Mouse (Mus musculus): ENCODE results near the gene Enthd1. TPM values are rescaled to one million over a fixed set of nuclear protein-coding genes. Genes with fewer than 3 reads are reported as not detected.

Gene Enthd1
- total RNA-seq, 2 experiments from 2014 or later: not detected

DNA sequence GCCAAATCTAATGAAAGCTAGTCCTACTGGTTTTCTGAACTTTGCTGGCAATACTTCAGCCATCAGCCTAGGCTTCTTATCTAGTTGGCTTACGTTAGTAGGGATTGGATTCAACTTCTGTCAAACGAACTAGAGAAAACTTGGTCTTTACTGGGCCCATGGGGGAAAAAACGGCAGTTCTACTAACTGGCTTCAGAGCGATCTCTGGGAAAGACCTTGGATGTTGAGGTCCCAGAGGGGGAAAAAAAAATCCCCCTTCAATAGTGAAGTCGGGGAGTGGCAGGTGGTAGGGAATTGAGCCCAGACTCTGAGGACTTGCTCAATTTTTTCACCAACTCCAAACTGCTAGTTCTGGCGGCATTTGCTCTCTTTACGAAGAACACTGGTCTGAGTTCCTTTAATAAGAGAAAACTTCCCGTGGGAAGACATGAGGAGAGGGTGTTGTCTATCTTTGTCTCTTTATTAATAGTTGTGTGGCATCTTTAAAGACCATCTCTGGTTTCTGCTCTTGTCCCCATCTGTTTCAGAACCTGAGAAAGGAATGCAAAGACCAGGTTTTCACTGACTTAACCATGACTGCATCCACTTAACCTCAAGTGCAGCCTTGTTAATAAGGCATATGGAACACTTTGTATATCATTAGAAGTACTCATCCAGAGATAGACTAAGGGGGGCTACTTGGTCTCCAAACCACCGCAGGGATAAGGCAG is 8.0 kb upstream of the Enthd1 start:
- DNase-seq: no peak

DNA sequence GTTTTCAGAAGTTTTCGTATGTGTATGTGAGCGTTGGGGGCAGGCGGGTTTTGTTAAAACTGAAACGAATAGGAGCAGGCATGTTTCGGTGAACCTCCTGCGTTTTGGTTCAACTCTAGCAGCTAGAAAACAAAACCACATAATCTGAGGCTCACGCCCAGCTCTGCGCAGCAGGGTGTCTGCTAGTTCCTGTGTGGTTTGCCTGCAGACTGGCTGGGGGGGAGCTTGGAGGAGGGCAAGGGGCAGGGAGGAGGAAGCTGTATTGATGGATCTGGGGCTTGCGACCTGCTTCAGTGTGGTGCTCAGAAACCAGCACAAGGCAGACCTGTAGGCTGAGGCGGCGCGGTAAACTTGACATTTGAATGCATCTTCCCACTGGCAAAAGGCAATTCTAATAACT is 7.3 kb upstream of the Enthd1 start, which contains the start of gene Grap2:
Gene Grap2 (plus strand): TSS at position 304 of the 400 bp plus-strand sequence.
- DNase-seq: no peak

DNA sequence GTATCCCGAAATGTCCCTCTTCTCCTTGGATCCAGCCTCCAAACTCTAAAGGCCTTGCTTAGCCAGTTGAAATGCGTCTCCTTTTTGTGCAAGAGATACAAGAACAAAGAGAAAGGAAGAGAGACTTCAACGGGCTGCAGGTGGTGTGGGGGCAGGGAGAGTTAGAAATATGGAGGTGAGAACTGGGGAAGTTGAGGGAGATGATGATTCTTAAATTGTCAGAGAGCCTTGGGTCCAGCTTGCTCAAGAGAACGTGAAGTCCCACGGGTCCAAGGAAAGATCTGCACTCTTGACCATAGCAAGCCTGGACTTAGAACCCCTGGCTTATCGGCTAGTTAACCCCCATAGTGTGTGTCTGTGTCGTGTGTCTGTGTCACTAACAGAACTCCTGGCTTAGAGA is 6.7 kb upstream of the Enthd1 start:
- no peak for DNase-seq

DNA sequence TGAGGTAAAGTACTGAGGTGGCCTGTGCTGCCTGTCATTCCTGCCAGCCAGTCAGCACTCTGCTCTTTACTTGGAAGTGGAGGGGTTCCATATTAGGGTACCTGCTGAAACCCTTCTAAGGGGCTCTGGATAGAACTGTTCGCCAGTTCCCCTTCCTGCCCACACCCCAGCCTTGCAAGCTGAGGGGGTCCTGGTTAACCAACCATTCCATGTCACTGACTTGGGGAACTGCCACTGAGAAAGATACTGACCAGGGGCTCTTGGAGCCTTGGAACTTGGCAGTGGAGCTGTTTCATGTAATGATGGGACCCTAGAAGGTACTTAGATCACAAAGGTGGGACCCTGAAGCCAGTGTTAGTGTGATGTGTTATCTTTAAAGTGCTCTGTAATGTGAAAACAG is 5.3 kb upstream of the Enthd1 start:
- DNase-seq: no peak

DNA sequence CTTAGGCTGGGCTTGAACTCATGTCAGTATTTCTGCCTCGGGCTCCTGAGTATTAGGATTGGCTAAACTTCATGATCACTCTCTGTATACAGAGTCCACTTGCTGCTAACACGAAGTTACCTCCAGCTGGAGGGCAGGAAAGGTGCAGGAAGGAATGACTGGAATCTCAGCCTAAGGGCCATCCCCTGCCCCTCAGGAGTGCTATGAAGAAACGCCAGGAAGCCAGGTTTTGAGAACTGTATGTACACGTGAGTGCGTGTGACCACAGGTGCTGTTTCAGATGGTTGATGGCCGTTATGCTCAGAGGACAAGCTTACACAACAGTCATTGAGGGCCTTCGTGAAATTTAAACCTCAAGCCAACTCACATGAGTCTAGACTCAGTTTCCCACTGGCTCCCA is 4.2 kb upstream of the Enthd1 start:
- no peak for DNase-seq

DNA sequence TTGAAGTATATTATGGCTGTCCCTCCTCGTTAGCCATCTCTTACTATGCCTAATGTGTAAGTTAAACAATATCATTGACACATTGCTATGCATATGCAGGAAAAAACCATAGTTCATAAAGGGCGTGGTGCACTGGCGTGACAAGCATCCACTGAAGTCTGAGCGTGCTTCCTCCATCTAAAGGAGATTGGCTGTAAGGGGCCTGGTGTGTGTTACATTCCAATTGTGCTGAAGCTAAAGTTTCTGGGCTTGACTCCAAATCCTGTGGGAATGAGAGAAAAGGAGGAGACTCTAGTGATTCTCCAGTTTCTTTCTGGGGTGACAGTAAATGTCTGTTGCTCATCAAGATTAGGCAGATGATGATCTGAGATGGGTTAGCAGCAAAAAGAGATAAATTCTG is 2.8 kb upstream of the Enthd1 start:
- DNase-seq: no peak

DNA sequence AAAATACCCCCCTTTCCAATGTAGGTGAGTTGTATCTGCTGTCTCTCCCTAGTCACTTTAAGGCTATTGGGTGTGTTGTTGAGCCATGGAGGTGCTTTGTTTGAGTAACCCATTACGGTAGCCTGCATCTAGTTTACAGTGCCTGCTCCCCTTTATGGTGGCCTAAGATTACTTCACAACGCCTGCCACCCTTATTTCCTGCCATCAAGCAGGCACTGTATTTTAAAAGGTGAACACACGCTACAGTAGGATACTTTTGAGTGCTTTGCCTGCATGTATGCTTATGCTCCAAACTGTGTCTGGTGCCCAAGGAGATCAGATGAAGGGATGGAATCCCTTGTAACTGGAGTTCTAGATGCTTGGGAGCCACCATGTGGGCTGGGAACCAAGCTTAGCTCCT is 2.2 kb upstream of the Enthd1 start:
- no peak for DNase-seq

DNA sequence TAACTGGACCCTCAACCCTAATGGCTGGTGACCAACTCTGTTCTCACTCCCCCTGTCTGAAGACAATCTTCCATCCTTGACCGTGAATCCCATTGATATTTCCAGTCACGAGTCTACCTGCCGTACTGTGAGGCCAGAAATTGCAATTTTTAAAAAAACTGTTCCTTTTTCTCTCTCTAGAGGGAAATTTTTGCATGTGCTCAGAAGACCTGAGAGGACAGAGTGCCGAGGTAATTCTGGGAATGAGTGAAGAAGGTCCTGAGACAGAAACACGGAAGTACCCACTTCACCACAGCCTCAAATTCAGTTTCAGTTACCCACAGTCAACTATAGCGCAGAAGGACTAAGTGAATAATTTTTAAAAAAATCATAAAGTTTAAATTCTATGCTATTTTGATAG is 1.7 kb upstream of the Enthd1 start:
- no peak for DNase-seq

DNA sequence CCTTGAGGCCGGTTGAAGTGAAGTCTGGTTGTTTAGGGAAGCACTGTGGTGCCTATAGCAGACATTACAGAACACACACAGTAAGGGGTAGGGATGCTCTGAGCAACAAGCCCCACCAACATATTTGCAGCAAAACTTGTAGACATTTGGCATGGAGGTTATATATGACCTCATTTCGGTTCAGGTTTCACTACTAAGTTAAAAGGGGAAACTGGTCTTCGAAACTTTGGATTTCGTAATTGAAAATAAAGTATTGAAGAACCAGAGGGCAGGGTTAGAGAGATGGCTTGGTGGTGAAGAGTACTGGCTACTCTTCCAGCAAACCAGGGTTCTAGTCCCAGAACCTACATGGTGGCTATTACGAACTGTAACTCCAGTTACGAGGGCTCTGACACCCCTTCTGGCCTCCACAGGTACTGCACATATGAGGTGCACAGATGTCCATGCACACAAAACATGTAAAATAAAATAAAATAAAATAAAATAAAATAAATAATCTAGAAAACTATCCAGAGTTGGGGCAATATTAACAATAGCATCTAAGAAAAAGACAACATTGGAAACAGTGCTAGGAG is 1.2 kb downstream of the Enthd1 start:
- no peak for DNase-seq

DNA sequence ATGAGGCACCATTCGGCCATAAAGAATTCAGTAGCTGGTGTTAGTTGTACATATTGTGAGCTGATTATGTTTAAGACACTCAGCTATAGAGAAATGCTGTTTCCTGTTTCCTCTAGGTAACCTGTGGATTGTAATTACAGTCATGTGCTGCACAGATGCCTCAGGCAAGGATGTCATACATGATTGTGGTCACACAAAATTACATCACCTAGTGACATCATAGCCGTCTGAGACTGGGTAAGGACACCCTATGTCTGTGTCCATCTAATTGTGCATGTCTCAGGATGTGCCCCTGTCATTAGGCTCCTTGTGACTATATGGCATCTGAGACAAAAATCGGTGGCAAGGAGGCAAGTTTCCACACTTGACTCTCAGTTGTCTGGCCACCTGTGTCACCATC is 2.5 kb downstream of the Enthd1 start:
- DNase-seq: no peak

DNA sequence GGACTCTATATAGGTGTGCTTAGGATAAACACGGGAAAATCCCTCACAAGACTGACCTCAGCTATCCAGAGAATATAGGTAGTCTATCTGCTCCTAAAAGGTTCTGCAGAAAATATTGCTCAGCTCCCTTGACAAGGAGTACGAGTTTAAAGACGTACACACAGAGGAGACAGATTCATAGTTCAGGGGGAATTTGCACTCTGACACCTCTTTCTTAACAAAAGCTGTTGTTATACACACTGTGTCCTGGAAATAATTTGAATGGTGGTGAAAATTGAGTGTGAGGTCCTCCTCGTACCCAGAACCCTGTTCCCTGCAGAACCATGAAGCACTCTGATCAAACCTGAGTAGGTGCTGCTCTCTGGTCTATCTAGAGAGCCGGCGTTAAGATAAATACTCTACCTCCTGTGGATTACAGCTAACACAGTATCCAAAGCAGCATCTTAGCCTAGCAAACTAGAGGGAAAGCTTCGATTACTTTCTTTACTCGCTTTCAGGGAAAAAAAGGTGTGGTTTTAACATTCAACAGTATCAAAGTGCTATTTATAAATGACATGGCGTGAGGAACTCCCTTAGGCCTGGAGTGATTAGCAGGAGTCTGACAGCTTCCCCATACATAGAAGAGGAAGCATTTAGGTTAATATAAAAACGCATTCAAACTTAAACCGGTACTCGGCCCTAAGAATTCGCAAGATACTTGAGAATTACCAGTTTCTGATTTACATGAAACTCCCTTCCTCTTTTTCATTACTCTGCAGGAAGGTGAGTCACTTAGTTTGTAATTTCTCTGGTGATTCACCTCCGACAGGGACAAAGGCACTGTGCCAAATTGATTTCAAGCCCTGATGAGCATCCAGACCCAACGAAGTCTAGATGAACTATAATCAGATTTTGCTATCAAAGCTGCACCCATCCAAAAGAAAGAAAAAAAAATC is 4.0 kb downstream of the Enthd1 start:
- DNase-seq: no peak

DNA sequence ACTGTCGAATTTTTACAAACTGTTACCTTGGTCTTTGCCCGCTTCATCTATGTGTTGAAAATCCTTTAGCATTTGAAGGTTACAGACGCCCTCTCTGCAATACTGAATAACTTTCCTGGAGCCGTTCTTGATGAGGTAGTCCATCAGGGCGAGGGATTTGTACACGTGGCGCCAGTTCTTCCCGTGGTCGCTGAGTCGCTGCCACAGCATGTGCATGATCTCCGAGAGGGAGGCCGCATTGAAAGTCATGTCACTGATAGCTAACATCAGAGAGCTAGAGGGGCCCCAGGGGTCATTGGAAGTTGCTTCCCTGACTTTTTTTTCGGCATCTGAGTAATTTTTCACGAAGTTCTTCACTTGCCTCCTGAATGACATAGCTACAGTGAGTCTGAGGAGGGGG is 5.0 kb downstream of the Enthd1 start:
- DNase-seq: no peak

DNA sequence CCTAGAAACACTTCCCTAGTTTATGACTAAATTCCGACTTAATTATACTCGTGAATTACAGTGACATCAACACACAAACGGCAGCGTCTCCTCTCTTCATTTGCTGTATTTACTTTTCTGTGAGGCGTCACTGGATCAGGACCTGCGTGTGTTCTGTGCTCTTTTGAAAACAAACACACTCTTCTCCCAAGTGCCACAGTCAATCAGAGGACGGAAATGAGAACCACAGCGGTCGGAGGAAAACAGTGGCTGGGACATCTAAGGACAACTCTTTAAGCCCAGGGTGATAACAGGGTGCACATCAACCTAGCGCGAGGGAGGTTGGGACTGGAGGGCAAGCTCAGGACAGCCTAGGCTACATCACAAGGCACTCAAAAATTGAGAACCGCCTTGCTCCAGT is 5.4 kb downstream of the Enthd1 start:
- no peak for DNase-seq

DNA sequence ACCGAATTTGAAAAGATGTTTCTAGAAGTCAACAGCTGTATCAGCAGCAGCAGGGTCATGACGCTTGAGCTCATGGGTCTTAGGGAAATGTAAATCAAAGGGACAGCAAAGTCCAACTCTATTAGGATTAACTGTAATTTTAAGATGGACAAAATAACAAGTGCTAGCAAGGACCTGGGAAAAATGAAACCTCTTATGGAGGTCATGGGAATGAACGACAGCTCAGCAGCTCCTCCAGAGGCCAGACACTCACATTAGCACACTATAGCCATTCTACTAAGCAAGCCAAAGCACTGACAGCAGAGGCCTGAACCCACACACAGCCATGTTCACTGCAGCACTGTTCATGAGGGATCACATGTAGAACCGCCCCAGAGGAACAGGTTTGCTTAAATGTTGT is 7.2 kb downstream of the Enthd1 start:
- DNase-seq: no peak

DNA sequence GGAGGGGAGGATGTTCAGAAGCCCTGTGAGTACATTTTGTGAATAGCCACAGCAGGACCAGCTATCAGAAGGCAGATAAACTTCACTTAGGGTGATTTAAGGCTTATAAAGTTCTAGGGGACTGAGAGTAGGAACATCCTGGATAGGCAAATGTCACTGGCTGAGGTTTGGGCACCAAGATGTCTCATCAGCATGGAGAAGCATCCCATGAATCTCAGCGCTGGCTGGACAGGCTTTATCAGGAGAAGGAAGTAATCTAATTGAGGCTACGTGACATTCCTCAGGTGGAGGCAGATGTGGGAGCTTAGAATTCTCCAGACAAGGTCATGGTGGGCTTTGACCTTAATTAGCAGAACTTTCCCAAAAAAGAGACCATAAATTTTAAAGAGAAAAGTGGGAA is 8.9 kb downstream of the Enthd1 start:
- DNase-seq: no peak

DNA sequence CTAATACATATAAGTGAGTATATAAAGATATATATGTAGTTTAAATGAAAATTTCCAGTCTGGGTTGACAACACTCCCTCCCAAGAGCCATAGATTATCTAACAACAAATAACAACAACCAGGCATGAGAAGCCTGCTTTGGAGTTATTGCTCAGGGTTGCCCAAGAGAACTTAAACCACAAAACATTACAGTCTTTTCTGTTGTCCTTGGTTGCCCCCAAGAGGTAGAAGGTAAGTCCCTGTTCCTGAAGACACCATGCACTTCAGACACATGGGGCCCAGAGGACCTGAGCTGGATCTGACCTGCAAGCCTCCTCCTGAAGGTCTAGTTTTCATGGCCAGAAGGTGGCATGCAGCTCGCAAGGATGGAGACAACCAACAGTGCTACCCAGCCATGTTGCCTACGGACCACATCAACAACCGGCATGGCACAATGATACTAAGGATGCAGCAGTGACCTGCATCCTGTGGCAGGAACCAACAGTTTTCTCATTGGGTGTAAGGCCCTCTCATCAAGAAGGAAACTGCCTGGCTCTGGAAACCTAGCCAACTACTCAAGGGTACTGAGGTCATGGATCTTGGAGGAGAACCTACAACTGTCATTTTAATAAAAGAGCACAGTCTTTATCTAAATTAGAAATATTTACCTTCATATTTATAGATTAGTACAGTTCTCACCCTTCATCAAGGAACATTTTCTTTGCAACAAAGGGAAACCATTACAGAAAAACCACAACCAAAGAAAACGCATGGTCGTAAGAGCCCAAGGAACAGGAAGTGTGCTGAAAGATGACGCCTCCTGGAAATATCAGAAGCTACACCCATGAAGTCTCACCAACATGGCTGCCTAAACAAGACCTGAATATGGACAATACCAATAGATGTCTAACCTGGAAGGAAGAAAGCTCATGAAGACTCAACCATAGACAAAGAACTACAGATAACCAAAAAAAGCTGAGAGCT is 9.8 kb downstream of the Enthd1 start:
- DNase-seq: no peak

DNA sequence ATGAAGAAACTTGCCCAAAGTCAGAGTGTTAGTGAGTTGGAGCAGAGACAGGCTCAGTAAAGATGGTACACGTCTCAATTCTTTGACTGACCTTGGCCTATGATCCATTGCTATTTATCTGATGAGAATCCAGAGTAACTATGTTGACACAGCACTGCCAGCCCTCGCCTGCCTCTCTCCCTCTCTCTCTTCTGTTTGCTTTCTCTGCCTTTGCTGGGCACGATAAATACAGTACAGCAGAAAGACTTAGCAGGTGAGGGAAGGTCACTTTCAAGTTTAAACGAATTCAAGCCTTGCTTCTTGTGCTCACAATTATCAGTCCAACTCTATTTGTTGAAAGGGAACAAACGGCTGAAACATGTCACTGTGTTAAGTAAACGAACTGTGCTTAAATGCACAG is 19.5 kb downstream of the Enthd1 start:
- no peak for DNase-seq

DNA sequence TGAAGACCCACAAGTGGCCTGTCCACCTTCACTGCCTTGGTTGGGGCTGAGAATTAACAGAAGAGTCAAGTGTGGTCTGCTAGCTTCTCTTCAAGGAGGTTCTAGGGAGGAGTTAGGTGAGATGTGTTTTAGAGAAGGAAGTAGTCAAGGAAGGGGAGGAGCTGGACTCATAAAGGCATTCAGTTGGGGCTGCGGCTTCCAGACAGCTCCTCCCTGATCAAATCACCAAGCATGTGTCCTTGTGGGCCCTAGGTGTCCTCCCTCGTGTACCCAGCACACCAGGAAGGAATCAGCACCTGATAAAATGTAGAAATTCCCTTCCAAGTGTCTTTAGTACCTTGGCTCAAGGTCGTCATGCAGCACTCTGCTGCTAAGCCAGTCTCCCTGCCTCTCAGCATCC is 20.8 kb downstream of the Enthd1 start:
- DNase-seq: no peak

DNA sequence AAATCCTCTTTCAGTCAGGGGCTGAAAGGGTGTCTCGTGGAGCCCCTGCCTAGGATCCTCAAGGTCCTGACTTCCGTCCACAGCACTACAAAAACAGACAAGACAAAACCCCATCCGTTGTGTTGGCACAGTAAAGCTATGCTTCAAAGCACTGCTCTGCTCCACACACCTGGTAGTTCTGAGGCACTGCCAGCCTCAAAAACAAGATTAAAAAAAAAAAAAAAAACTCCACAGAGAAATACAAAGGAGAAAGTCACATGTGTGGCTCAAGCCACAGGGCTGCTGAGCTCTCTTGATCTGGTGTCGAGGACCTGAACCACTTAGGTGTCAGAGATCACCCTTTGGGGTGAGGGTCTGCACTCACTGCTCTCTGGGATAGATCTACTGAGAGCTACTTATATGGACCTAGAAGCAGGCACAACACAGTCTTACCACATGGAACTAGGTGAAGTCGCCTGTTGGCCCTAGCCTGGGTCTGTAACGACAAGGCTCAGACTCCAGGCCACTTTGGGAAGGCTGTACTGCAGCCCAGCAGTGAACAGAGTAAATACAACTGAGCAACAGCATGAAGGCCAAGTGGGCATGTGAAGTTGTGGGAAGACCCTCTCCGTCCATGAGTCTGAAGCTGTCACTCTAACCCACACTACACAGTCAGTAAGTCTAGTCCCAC is 26.1 kb downstream of the Enthd1 start:
- DNase-seq: no peak

DNA sequence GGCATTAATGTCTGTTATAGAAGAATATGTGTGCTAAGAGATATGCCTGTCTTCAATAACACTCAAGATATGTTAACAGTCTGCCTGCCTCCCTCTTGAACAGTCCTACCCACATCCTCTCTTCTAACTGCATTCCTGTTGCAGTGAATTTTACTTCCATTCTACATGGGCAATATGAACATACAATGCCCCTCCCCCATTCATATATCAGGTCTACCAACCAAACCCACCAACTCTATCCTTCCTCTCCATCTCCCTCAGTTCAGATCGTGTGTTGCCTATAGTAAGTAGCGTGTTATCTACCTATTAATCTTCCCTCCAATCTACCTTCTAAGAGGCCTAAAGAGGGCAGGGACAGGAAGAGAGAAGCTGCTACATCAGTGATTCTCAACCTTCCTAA is 26.9 kb downstream of the Enthd1 start:
- no peak for DNase-seq

DNA sequence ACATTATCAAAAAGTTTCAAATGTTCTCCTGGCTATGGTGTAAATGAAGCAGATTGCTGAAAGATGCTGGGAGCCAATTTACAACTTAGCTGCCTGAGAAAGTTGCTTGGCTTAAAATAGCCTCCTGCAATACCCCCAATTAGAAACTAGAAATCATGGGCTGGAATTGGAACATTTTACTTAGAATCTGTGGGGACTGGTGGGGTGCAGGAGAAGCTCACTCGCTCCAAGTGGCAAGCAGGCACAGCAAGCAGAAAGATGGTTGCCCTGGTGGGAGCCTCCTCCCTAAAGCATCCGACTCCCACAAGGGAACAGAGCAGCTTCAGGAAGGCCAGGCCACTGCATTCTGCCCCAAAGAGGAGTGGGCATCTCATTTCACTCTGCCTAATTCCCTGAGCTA is 28.9 kb downstream of the Enthd1 start:
- no peak for DNase-seq

DNA sequence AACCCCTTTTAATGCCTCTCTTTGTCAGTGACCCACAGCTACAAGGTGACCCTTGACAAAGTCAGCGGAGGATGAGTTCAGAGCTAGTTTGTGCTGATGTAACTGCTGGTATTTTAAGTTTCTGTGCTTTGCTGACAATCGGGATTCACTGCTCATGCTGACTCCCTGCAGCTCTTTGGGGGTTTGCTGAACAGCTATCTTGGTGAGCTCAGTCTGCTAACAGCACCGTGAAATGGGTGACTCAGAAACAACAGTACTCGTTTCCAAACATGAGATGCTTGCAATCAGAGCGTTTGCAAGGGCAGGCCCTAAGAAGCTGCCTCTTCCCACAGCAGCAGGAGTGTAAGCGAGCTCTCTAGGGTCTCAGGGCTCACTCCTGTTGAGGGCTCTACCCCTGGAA is 31.7 kb downstream of the Enthd1 start:
- no peak for DNase-seq

All from heart, postnatal 4 days (tissue).